21 mouse cellular contexts compared by ENCODE assay signal in the genomic region with DNA sequence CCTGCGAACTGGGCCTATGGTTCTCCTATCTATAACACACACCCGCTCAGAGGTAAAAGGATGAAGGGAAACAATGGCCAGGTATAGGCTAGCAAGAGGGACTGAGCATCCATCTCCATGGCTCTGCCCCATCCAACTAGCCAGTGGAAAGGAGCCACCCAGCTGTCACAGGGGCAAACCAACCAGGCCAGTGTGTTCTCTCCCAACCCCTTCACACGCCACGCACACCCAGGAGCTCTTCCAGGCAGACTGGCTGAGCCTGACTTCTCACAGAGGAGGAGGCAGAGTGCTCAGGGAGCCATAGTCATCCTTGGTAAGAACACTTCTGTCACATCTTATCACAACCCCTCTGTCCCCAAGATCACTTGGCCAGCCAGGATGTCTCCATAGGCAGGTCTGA.
DNase-seq lines count a peak whose midpoint lies in the region; ATAC-seq and TF ChIP-seq lines count a peak whose summit lies in the region.
"Had no signal": no experiment of that assay in that cellular context is flagged by ENCODE, and none has a peak within 500 bp of the region (broad histone marks: within the 10 kb centered on the region; RNA-seq: fewer than 3 reads in every experiment).

No protein-coding gene starts in this region.

- 0 out of 2 replicates have a peak overlapping the region, but pooled peaks have one; percentile 21 for H3K27ac ChIP-seq in heart, embryonic 15.5 days
- H3K27ac ChIP-seq in brown adipose tissue, adult 24 weeks (replicated peaks; ENCODE audit: low read depth, low read length) = peak overlapping the region; percentile 83; the same call in 1 of the 2 replicates
- H3K27ac ChIP-seq in stomach, postnatal 0 days (replicated peaks) = peak overlapping the region; percentile 1; the same call in 1 of the 2 replicates
- H3K27ac ChIP-seq: embryonic facial prominence, embryonic 10.5 days; embryonic facial prominence, embryonic 13.5 days; forebrain, embryonic 12.5 days; forebrain, embryonic 15.5 days; hindbrain, embryonic 12.5 days; hindbrain, embryonic 15.5 days had no signal

- H3K9ac ChIP-seq in heart, embryonic 15.5 days = no peak overlapping the region
- no peak overlapping the region for H3K9ac ChIP-seq in stomach, postnatal 0 days (ENCODE audit: low read length)
- H3K9ac ChIP-seq: embryonic facial prominence, embryonic 13.5 days; forebrain, embryonic 12.5 days; forebrain, embryonic 15.5 days; heart, embryonic 13.5 days; hindbrain, embryonic 12.5 days; hindbrain, embryonic 15.5 days had no signal

- H3K4me1 ChIP-seq in heart, embryonic 15.5 days (replicated peaks) = peaks cover 41% of the 10 kb centered on the region
- peaks cover 25% of the 10 kb centered on the region for H3K4me1 ChIP-seq in brown adipose tissue, adult 24 weeks (ENCODE audit: control insufficient read depth, insufficient read depth, insufficient read length, low read length)
- H3K4me1 ChIP-seq in stomach, postnatal 0 days (replicated peaks; ENCODE audit: control insufficient read depth, insufficient read depth) = no peaks in the 10 kb centered on the region
- H3K4me1 ChIP-seq: embryonic facial prominence, embryonic 10.5 days; forebrain, embryonic 12.5 days; forebrain, embryonic 15.5 days; hindbrain, embryonic 12.5 days; hindbrain, embryonic 15.5 days had no signal

- H3K27me3 ChIP-seq in heart, embryonic 15.5 days = no peaks in the 10 kb centered on the region
- H3K27me3 ChIP-seq in stomach, postnatal 0 days (ENCODE audit: control insufficient read depth, insufficient read depth, low read length) = no peaks in the 10 kb centered on the region
- H3K27me3 ChIP-seq: embryonic facial prominence, embryonic 13.5 days; forebrain, embryonic 12.5 days; forebrain, embryonic 15.5 days; heart, embryonic 13.5 days; hindbrain, embryonic 12.5 days; hindbrain, embryonic 15.5 days had no signal

- TF ChIP-seq CTCF in stomach, postnatal 0 days (IDR thresholded peaks at IDR 0.05; ENCODE audit: low read depth) = no peak

- DNase-seq in heart, adult 11 months = peak; percentile 93
- no peak for DNase-seq in heart, postnatal 4 days
- DNase-seq in heart, postnatal 36 days = no peak
- no peak for DNase-seq in stomach, postnatal 0 days (ENCODE audit: low spot score)
- DNase-seq: cerebellum, adult 11-12 months; cerebellum, adult 8-10 months; cerebellum, postnatal 10 days; cerebellum, postnatal 36 days; embryo, embryonic 11 days had no signal

- no peak overlapping the region for H3K4me3 ChIP-seq in heart, embryonic 15.5 days
- no peak overlapping the region for H3K4me3 ChIP-seq in brown adipose tissue, adult 24 weeks (ENCODE audit: insufficient read depth, low read depth, low read length)
- no peak overlapping the region for H3K4me3 ChIP-seq in stomach, postnatal 0 days (ENCODE audit: low read depth, low read length)
- H3K4me3 ChIP-seq: embryonic facial prominence, embryonic 10.5 days; embryonic facial prominence, embryonic 13.5 days; erythroblast, embryonic 14.5 days; forebrain, embryonic 12.5 days; forebrain, embryonic 15.5 days; heart, embryonic 13.5 days; hindbrain, embryonic 12.5 days; hindbrain, embryonic 15.5 days had no signal

- intact Hi-C loops in heart, postnatal 36 days (cut with DNase I) = no loop called here

- H3K36me3 ChIP-seq in heart, embryonic 15.5 days = no peaks in the 10 kb centered on the region
- no peaks in the 10 kb centered on the region for H3K36me3 ChIP-seq in stomach, postnatal 0 days (ENCODE audit: control insufficient read depth, insufficient read depth, low read length)
- H3K36me3 ChIP-seq: embryonic facial prominence, embryonic 10.5 days; embryonic facial prominence, embryonic 13.5 days; forebrain, embryonic 12.5 days; forebrain, embryonic 15.5 days; hindbrain, embryonic 12.5 days; hindbrain, embryonic 15.5 days had no signal

- no peak overlapping the region for H3K4me2 ChIP-seq in heart, embryonic 15.5 days
- no peak overlapping the region for H3K4me2 ChIP-seq in stomach, postnatal 0 days (replicated peaks; ENCODE audit: low read depth)
- H3K4me2 ChIP-seq: embryonic facial prominence, embryonic 13.5 days; forebrain, embryonic 12.5 days; forebrain, embryonic 15.5 days; heart, embryonic 13.5 days; hindbrain, embryonic 12.5 days; hindbrain, embryonic 15.5 days had no signal

- 94% methylated on average over 4 of the region's 4 CpGs for WGBS in heart, embryonic 15.5 days
- 93% methylated on average over 4 of the region's 4 CpGs for WGBS in stomach, postnatal 0 days

- no peak for TF ChIP-seq EP300 in stomach, postnatal 0 days (optimal IDR thresholded peaks at IDR 0.05)

- no peak for ATAC-seq in heart, embryonic 15.5 days (replicated peaks; ENCODE audit: insufficient number of reproducible peaks, insufficient read depth, low FRiP score, low read depth)
- no peak for ATAC-seq in stomach, postnatal 0 days (ENCODE audit: low FRiP score, low TSS enrichment)
- ATAC-seq: CD4-positive, CD25-positive, alpha-beta regulatory T cell, adult 4 months; forebrain, embryonic 15.5 days; intestine, postnatal 0 days had no signal

- H3K9me3 ChIP-seq in heart, embryonic 15.5 days (replicated peaks) = no peaks in the 10 kb centered on the region
- no peaks in the 10 kb centered on the region for H3K9me3 ChIP-seq in stomach, postnatal 0 days (ENCODE audit: control insufficient read depth, low read length)
- H3K9me3 ChIP-seq: forebrain, embryonic 12.5 days; forebrain, embryonic 15.5 days; hindbrain, embryonic 15.5 days had no signal

Comparison
In these comparisons a context has a peak if more than half of its experiments do, and no peak if none do; other contexts are left out.
1. H3K27ac ChIP-seq: peak in every context shown above with its lines; median percentile 83 in brown adipose tissue, adult 24 weeks; 21 in heart, embryonic 15.5 days; 1 in stomach, postnatal 0 days.